Mouse (Mus musculus): ENCODE measurements around the gene 1700017N19Rik. TPM values are rescaled to one million over a fixed set of nuclear protein-coding genes. Genes with fewer than 3 reads are reported as not detected.

Gene 1700017N19Rik
- total and polyA plus RNA-seq, 2 experiments from 2014 or later, result not detected

- no peaks in the 10 kb centered on the region for H3K9me3 ChIP-seq (replicated peaks; ENCODE audit: control insufficient read depth, low read length)
- no peaks in the 10 kb centered on the region for H3K27me3 ChIP-seq (ENCODE audit: control insufficient read depth, insufficient read depth, low read length)
- H3K36me3 ChIP-seq (replicated peaks; ENCODE audit: control insufficient read depth, insufficient read depth, low read length), result no peaks in the 10 kb centered on the region
- H3K27ac ChIP-seq (ENCODE audit: low read depth), result no peak overlapping the region
- DNase-seq (ENCODE audit: low spot score), result peak; percentile 57
- H3K9ac ChIP-seq (replicated peaks; ENCODE audit: low read depth, low read length), result no peak overlapping the region
- H3K4me2 ChIP-seq (ENCODE audit: low read depth, low read length), result peak overlapping the region; percentile 45
- no peaks in the 10 kb centered on the region for H3K4me1 ChIP-seq (ENCODE audit: control insufficient read depth, insufficient read depth)
- peak overlapping the region; percentile 28 for H3K4me3 ChIP-seq (ENCODE audit: low read depth, low read length)
- ATAC-seq (ENCODE audit: insufficient read depth, low read depth), result no peak
- WGBS, result 22% methylated on average over 20 of the region's 20 CpGs
- TF ChIP-seq EP300 (IDR thresholded peaks at IDR 0.05; ENCODE audit: low read depth) (no peak), CTCF (IDR thresholded peaks at IDR 0.05; ENCODE audit: low read depth) (peak; percentile 69)
Measured at GRCm38 (mm10) chr10:100629762-100630438, 39.6 kb downstream of the 1700017N19Rik start.

- no peak overlapping the region for H3K4me2 ChIP-seq (ENCODE audit: low read depth, low read length)
- no peak overlapping the region for H3K27ac ChIP-seq (ENCODE audit: low read depth)
- TF ChIP-seq CTCF (IDR thresholded peaks at IDR 0.05; ENCODE audit: low read depth) (no peak), EP300 (IDR thresholded peaks at IDR 0.05; ENCODE audit: low read depth) (no peak)
- no peaks in the 10 kb centered on the region for H3K36me3 ChIP-seq (replicated peaks; ENCODE audit: control insufficient read depth, insufficient read depth, low read length)
- H3K4me1 ChIP-seq (ENCODE audit: control insufficient read depth, insufficient read depth), result no peaks in the 10 kb centered on the region
- DNase-seq (ENCODE audit: low spot score) (no peak), ATAC-seq (ENCODE audit: insufficient read depth, low read depth) (no peak)
- WGBS, result 51% methylated on average over 3 of the region's 3 CpGs
- H3K9me3 ChIP-seq (replicated peaks; ENCODE audit: control insufficient read depth, low read length), result no peaks in the 10 kb centered on the region
- H3K27me3 ChIP-seq (ENCODE audit: control insufficient read depth, insufficient read depth, low read length), result no peaks in the 10 kb centered on the region
- H3K9ac ChIP-seq (replicated peaks; ENCODE audit: low read depth, low read length), result no peak overlapping the region
- H3K4me3 ChIP-seq (ENCODE audit: low read depth, low read length), result no peak overlapping the region
Measured at GRCm38 (mm10) chr10:100642887-100643286, 52.6 kb downstream of the 1700017N19Rik start.

DNA sequence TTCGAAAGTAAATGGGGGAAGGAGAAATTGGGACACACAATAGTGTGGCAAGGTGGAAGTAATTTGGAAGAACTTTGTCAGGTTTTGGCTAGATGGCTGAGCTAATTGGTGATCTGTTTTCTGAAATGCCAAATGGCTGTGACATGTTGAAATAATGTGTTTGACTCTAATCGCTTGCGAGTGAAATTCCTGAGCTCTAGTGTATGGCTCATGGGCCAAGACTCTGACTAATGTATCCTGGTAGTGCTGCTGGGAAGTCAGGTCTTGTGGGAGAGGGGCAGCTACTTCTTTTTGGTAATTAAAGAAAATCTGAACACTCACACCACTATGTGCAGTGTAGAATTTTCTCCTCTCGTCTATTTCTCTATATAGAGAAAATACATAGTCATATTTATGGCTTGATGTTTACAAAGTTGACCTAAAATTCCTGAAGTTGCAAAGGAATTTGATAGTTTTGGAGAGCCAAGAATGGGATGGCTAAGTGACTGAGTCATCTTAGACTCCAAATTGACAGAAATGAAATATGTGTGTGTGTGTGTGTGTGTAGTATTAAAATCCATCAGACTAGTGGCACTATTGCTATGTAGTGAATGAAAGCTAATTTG, 55.1 kb downstream of the 1700017N19Rik start:
- TF ChIP-seq EP300 (IDR thresholded peaks at IDR 0.05; ENCODE audit: low read depth) (no peak), CTCF (IDR thresholded peaks at IDR 0.05; ENCODE audit: low read depth) (no peak)
- Histone ChIP-seq H3K4me2 (ENCODE audit: low read depth, low read length) (no peak overlapping the region), H3K36me3 (replicated peaks; ENCODE audit: control insufficient read depth, insufficient read depth, low read length) (no peaks in the 10 kb centered on the region), H3K4me1 (ENCODE audit: control insufficient read depth, insufficient read depth) (no peaks in the 10 kb centered on the region), H3K27ac (ENCODE audit: low read depth) (no peak overlapping the region), H3K9me3 (replicated peaks; ENCODE audit: control insufficient read depth, low read length) (no peaks in the 10 kb centered on the region), H3K4me3 (ENCODE audit: low read depth, low read length) (no peak overlapping the region), H3K9ac (replicated peaks; ENCODE audit: low read depth, low read length) (no peak overlapping the region), H3K27me3 (ENCODE audit: control insufficient read depth, insufficient read depth, low read length) (no peaks in the 10 kb centered on the region)
- ATAC-seq (ENCODE audit: insufficient read depth, low read depth) (no peak), DNase-seq (ENCODE audit: low spot score) (no peak)
- 74% methylated on average over 4 of the region's 4 CpGs for WGBS

GRCm38 (mm10) chr10:100654183-100654582, 63.9 kb downstream of the 1700017N19Rik start:
- H3K27me3 ChIP-seq (ENCODE audit: control insufficient read depth, insufficient read depth, low read length), result no peaks in the 10 kb centered on the region
- DNase-seq (ENCODE audit: low spot score) (no peak), ATAC-seq (ENCODE audit: insufficient read depth, low read depth) (no peak)

DNA sequence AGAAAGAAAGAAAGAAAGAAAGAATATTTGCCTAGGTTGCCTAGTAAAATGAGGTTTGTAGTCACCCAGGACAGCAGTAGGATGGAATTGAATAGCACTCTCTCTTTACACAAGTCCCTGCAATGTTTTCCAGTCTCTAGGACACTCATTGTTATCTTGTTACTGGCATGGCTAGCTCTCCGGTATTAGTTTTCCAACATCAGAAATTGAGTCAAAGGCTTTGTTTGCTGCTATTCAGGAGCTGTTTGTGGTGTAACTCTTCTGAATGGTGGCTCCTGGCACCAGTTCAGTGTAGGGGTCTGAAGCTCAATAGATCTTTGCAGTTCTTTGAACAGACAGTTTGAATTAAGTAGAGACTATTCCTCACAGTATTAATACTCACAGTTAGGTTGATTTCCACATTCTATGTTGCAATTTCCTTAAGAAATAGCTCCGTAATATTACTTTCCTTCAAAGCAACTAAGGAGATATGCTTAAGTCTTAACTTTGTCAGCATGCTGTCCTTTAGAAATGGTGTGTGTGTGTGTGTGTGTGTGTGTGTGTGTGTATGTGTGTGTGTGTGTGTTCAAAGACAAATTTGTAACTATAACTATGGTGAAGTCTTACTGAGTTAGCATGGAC, 71.8 kb downstream of the 1700017N19Rik start:
- Histone ChIP-seq H3K36me3 (replicated peaks; ENCODE audit: control insufficient read depth, insufficient read depth, low read length) (no peaks in the 10 kb centered on the region), H3K27me3 (ENCODE audit: control insufficient read depth, insufficient read depth, low read length) (no peaks in the 10 kb centered on the region), H3K4me2 (ENCODE audit: low read depth, low read length) (no peak overlapping the region), H3K4me3 (ENCODE audit: low read depth, low read length) (no peak overlapping the region), H3K27ac (ENCODE audit: low read depth) (no peak overlapping the region), H3K4me1 (ENCODE audit: control insufficient read depth, insufficient read depth) (no peaks in the 10 kb centered on the region), H3K9me3 (replicated peaks; ENCODE audit: control insufficient read depth, low read length) (no peaks in the 10 kb centered on the region), H3K9ac (replicated peaks; ENCODE audit: low read depth, low read length) (no peak overlapping the region)
- TF ChIP-seq CTCF (IDR thresholded peaks at IDR 0.05; ENCODE audit: low read depth) (no peak), EP300 (IDR thresholded peaks at IDR 0.05; ENCODE audit: low read depth) (no peak)
- ATAC-seq (ENCODE audit: insufficient read depth, low read depth), result no peak
- no peak for DNase-seq (ENCODE audit: low spot score)
- WGBS, result 69% methylated on average over 2 of the region's 2 CpGs

More at GRCm38 (mm10) chr10:100654183-100654582, 63.9 kb downstream of the 1700017N19Rik start:
- Histone ChIP-seq H3K4me2 (ENCODE audit: low read depth, low read length) (no peak overlapping the region), H3K27ac (ENCODE audit: low read depth) (no peak overlapping the region), H3K9me3 (replicated peaks; ENCODE audit: control insufficient read depth, low read length) (no peaks in the 10 kb centered on the region), H3K36me3 (replicated peaks; ENCODE audit: control insufficient read depth, insufficient read depth, low read length) (no peaks in the 10 kb centered on the region), H3K4me1 (ENCODE audit: control insufficient read depth, insufficient read depth) (no peaks in the 10 kb centered on the region), H3K4me3 (ENCODE audit: low read depth, low read length) (no peak overlapping the region), H3K9ac (replicated peaks; ENCODE audit: low read depth, low read length) (no peak overlapping the region)
- no peak for TF ChIP-seq EP300 (IDR thresholded peaks at IDR 0.05; ENCODE audit: low read depth)
- no peak for TF ChIP-seq CTCF (IDR thresholded peaks at IDR 0.05; ENCODE audit: low read depth)

Other genes with a start within 250 kb of the 1700017N19Rik start
- gene Gm4302, start 249.6 kb upstream of the 1700017N19Rik start, total RNA-seq (2014; rRNA removed; ENCODE audit: low replicate concordance), result not detected in 2 replicates
- not detected in 2 replicates for gene Gm4302, start 249.6 kb upstream of the 1700017N19Rik start, polyA plus RNA-seq (2015; fragmentation: Nextera tagmentation; extraction: Ambion mirVana)
- not detected in 2 replicates for gene Gm4303, start 244.5 kb upstream of the 1700017N19Rik start, total RNA-seq (2014; rRNA removed; ENCODE audit: low replicate concordance)
- not detected in 2 replicates for gene Gm4303, start 244.5 kb upstream of the 1700017N19Rik start, polyA plus RNA-seq (2015; fragmentation: Nextera tagmentation; extraction: Ambion mirVana)
- not detected in 2 replicates for gene Gm4305, start 239.4 kb upstream of the 1700017N19Rik start, total RNA-seq (2014; rRNA removed; ENCODE audit: low replicate concordance)
- gene Gm4305, start 239.4 kb upstream of the 1700017N19Rik start, polyA plus RNA-seq (2015; fragmentation: Nextera tagmentation; extraction: Ambion mirVana), result not detected in 2 replicates
- not detected in 2 replicates for gene Gm4307, start 229.1 kb upstream of the 1700017N19Rik start, total RNA-seq (2014; rRNA removed; ENCODE audit: low replicate concordance)
- gene Gm4307, start 229.1 kb upstream of the 1700017N19Rik start, polyA plus RNA-seq (2015; fragmentation: Nextera tagmentation; extraction: Ambion mirVana), result not detected in 2 replicates
- gene Gm4312, start 207.9 kb upstream of the 1700017N19Rik start, total RNA-seq (2014; rRNA removed; ENCODE audit: low replicate concordance), result not detected in 2 replicates
- gene Gm4312, start 207.9 kb upstream of the 1700017N19Rik start, polyA plus RNA-seq (2015; fragmentation: Nextera tagmentation; extraction: Ambion mirVana), result not detected in 2 replicates
- gene Tmtc3, start 103.1 kb upstream of the 1700017N19Rik start, total RNA-seq (2014; rRNA removed; ENCODE audit: low replicate concordance), result 10.1 and 19.4 TPM in 2 replicates
- 6.6 and 7.2 TPM in 2 replicates for gene Tmtc3, start 103.1 kb upstream of the 1700017N19Rik start, polyA plus RNA-seq (2015; fragmentation: Nextera tagmentation; extraction: Ambion mirVana)
- 0.89 and 11.8 TPM in 2 replicates for gene Cep290, start 102.9 kb upstream of the 1700017N19Rik start, total RNA-seq (2014; rRNA removed; ENCODE audit: low replicate concordance)
- 1.6 and 1.9 TPM in 2 replicates for gene Cep290, start 102.9 kb upstream of the 1700017N19Rik start, polyA plus RNA-seq (2015; fragmentation: Nextera tagmentation; extraction: Ambion mirVana)
- gene 4930430F08Rik, start 61 bp upstream of the 1700017N19Rik start, total RNA-seq (2014; rRNA removed; ENCODE audit: low replicate concordance), result 1.3 and 27.1 TPM in 2 replicates
- 5.1 and 5.7 TPM in 2 replicates for gene 4930430F08Rik, start 61 bp upstream of the 1700017N19Rik start, polyA plus RNA-seq (2015; fragmentation: Nextera tagmentation; extraction: Ambion mirVana)

Measured in heart, postnatal 0 days (tissue).